Mouse (Mus musculus) skeletal muscle tissue, adult 2 months (tissue): ENCODE measurements around the gene Vtcn1.
"Not testable (repeated sequence)": the region's sequence is repeated elsewhere in the genome, so short reads cannot be mapped to it uniquely, and the experiment has no call there.

ENCODE experiments used
- DNase-seq: peaks from one replicate; pipeline ENCODE4 v3.0.0-alpha.2; 2012; ENCODE audit warnings: low read depth, low spot score

The Vtcn1 gene

GRCm38 (mm10) chr3:100825225-100825965 lies at the start of gene Vtcn1:
Gene Vtcn1 (plus strand): TSS chr3:100825459.
- no peak for DNase-seq

- no peak for DNase-seq
Measured at GRCm38 (mm10) chr3:100776967-100777366, 48.3 kb upstream of the Vtcn1 start.

- no peak for DNase-seq
Measured at GRCm38 (mm10) chr3:100777568-100777967, 47.7 kb upstream of the Vtcn1 start.

- DNase-seq: no peak
Measured at GRCm38 (mm10) chr3:100786076-100786475, 39.2 kb upstream of the Vtcn1 start.

GRCm38 (mm10) chr3:100791670-100792069 lies 33.6 kb upstream of the Vtcn1 start:
- DNase-seq: no peak

GRCm38 (mm10) chr3:100793345-100793744 lies 31.9 kb upstream of the Vtcn1 start:
- DNase-seq: no peak

GRCm38 (mm10) chr3:100796571-100796970 lies 28.7 kb upstream of the Vtcn1 start:
- DNase-seq: no peak

- no peak for DNase-seq
Measured at GRCm38 (mm10) chr3:100797166-100798145, 27.8 kb upstream of the Vtcn1 start.

GRCm38 (mm10) chr3:100798872-100799422 lies 26.3 kb upstream of the Vtcn1 start:
- no peak for DNase-seq

- no peak for DNase-seq
Measured at GRCm38 (mm10) chr3:100804975-100805374, 20.3 kb upstream of the Vtcn1 start.

GRCm38 (mm10) chr3:100805925-100806324 lies 19.3 kb upstream of the Vtcn1 start:
- DNase-seq: no peak

GRCm38 (mm10) chr3:100810461-100810860 lies 14.8 kb upstream of the Vtcn1 start:
- no peak for DNase-seq

GRCm38 (mm10) chr3:100811836-100812235 lies 13.4 kb upstream of the Vtcn1 start:
- DNase-seq: no peak

GRCm38 (mm10) chr3:100815490-100815889 lies 9.8 kb upstream of the Vtcn1 start:
- DNase-seq: not testable (repeated sequence)

GRCm38 (mm10) chr3:100818709-100819108 lies 6.5 kb upstream of the Vtcn1 start:
- no peak for DNase-seq

GRCm38 (mm10) chr3:100819571-100819970 lies 5.7 kb upstream of the Vtcn1 start:
- DNase-seq: no peak

- DNase-seq: no peak
Measured at GRCm38 (mm10) chr3:100820852-100821251, 4.4 kb upstream of the Vtcn1 start.

- DNase-seq: no peak
Measured at GRCm38 (mm10) chr3:100821276-100821675, 4.0 kb upstream of the Vtcn1 start.

- no peak for DNase-seq
Measured at GRCm38 (mm10) chr3:100843784-100844183, 18.5 kb downstream of the Vtcn1 start.

GRCm38 (mm10) chr3:100844366-100844765 lies 19.1 kb downstream of the Vtcn1 start:
- DNase-seq: no peak

GRCm38 (mm10) chr3:100848348-100848747 lies 23.1 kb downstream of the Vtcn1 start:
- DNase-seq: no peak

GRCm38 (mm10) chr3:100850468-100850867 lies 25.2 kb downstream of the Vtcn1 start:
- no peak for DNase-seq
